Mouse (Mus musculus) left cerebral cortex, postnatal 14 days (tissue): ENCODE measurements around the gene Olfr1375. TPM values are rescaled to one million over a fixed set of nuclear protein-coding genes. Genes with fewer than 3 reads are reported as not detected.
"Not testable (repeated sequence)": the region's sequence is repeated elsewhere in the genome, so short reads cannot be mapped to it uniquely, and the experiment has no call there.

Experiments used
- DNase-seq, 2 experiments: peaks; one replicate each; pipeline ENCODE4 v3.0.0; 2021 to 2022; ENCODE audit warnings: low spot score in 2 of 2, mixed read lengths in 1 of 2
- intact Hi-C: fragments of 180-260 bp; cut with DNase I; formaldehyde crosslinking; loops from one replicate; pipeline ENCODE4 v1.15.1; 2025
- long read RNA-seq, 2 experiments: library from polyadenylated mRNA; stranded (forward); transcript quantifications; one replicate each; pipeline ENCODE4 v2.0.0; 2021
- total RNA-seq, 2 experiments: library from RNA; stranded (reverse); gene quantifications; 2 replicates each; pipeline ENCODE4 v1.2.3; 2021

Olfr1375 gene
- total RNA-seq: not detected
- long read RNA-seq, experiment 1: 0 reads
- long read RNA-seq, experiment 2: 0 reads

DNA sequence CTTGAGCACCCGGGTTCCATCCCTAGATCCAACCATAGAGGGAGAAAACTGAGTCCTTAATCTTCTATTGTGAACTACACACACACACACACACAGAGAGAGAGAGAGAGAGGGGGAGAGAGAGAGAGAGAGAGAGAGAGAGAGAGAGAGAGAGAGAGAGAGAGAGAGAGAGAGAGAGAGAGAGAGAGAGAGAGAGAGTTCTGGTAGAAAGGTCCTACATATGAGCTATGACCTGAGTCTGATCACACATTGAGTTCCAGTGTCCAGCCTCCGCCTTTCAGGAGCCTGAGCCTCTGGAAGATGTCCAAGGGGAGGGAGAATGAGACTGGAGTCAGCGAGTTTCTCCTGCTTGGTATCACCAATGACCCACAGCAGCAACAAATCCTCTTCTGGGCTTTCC is at the start of gene Olfr1375:
Gene Olfr1375 (plus strand): TSS at position 301 of the 400 bp plus-strand sequence.
- DNase-seq, intact Hi-C loops: not testable (repeated sequence)

DNA sequence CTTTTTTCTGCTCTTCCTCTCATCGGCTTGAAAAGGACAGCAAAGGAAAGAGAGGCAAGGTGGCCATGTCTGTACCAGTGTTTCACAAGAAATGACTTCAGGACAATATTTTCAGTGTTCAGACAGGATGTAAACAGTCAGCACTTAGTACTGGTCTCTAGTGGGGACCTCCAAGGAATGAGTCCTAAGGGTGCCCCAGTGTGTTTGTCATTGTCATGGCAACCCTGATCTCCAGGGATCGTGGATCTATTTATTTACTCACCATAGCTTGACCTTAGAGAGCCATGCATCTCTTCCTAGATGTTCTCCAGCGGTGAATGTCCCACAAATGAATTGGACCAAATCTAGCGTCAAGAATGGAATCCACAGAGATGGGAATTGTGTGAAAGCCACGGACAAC is 44.6 kb upstream of the Olfr1375 start, which contains the start of gene Olfr51:
Gene Olfr51 (plus strand): TSS at position 301 of the 400 bp plus-strand sequence.
- intact Hi-C loops: no loop called here
- no peak for DNase-seq

DNA sequence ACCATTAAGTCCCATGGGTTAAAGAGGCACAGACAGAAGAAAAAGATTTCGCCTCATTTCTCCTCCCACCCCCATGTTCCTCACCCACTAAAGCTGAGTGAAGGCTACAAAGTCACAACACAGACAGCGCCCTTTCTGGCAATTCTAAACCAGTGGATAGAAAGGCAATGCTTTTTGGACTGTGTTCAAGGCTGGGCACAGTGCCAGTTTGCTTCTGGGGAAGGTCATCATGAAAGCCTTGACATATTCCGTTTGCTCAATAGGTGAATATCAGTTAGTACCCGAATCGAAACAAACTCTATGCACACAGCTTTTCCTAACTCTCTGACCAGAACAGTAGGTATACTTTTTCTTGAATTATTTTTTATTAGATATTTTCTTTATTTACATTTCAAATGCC is 36.1 kb upstream of the Olfr1375 start:
- intact Hi-C loops: no loop called here
- no peak for DNase-seq

DNA sequence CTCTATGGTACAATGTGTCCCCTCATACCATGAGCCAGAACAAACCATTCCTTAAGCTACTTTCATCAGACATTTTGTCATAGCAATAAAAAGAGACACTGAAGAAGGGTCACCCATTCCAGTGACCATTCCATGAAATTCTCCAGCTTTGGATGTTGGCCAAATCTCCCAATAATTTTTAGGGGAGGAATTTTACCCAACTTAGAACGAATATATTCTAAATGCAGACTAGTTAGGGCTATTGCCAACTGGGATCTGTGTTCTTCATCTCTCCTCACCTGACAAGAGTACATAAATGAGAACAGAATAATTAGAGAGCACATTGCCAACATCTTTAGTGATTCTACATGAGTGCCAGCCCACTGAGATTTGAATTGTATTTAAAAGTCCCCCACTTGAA is 34.0 kb upstream of the Olfr1375 start, which contains the start of gene Olfr54:
Gene Olfr54 (plus strand): TSS at position 301 of the 400 bp plus-strand sequence.
- DNase-seq: no peak
- intact Hi-C loops: no loop called here

DNA sequence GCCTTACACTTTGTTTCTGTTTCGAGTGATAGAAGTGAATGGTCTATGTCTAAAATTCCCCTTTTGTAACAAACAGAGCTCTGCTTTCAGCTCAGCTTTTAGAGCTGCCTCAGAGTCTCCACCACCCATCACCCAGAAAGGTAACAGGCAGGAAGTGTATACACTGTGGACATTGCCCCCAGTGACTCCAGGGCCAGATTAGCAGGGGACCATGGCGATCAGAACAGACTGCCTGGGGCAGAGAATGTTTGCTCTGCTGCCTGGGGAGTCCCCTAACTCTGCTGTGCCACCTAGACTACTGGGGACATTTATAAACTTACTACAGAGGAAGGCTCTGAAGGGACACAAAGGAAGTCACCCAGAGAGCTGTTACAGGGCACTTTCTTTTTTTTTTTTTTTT is 31.6 kb upstream of the Olfr1375 start:
- intact Hi-C loops: no loop called here
- no peak for DNase-seq

DNA sequence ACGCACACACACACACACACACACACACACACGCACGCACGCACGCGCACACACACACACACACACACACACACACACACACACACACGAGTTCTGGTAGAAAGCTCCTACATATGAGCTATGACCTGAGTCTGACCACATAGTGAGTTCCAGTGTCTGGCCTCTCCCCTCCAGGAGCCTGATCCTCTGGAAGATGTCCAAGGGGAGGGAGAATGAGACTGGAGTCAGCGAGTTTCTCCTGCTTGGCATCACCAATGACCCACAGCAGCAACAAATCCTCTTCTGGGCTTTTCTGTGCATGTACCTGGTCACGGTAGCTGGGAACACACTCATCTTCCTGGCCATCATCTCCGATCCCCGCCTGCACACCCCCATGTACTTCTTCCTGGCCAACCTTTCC is 21.1 kb upstream of the Olfr1375 start:
- intact Hi-C loops, DNase-seq: not testable (repeated sequence)

DNA sequence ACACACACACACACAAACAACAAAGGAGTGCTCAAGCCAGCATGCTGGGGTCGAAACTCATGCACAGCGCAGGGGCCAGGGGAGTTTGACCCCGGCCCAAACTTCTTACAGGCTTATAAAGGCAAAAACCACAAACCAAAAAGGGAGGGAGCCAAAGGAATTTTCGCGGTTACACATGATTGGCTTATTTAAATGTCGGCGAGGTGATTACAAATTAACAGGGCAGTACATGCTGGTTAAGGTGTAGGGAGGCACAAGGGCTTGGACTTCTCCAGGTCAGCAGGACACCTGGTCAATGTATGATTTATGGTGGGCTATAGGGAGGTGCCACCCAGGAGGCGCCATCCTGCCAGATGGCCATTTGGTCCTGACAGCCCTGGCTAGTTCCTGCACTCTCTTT is 18.5 kb upstream of the Olfr1375 start:
- intact Hi-C loops, DNase-seq: not testable (repeated sequence)

DNA sequence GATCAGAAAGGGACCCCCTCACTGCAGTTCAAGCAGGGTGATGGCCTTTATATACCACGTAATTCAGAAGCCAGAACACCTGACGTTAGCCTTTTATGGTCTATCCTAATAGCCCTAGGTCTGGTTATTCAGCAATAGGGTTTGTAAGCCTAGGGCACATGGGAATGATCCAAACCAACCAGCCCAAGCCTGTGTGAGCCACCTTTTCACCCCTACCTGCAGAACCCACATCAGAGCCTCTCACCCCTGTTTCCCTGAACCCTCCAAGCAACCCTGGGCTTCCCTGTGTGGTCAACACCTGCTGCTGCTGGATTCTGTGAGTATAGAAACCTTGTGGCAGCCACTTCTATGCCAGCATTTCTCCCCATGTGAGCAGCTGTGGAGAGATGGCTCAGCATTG is 17.7 kb upstream of the Olfr1375 start:
- intact Hi-C loops: loop anchor here (5.0 kb wide), 1 partner anchor 88 kb away; the partner anchor contains the start of gene 4933414I15Rik
- no peak for DNase-seq

DNA sequence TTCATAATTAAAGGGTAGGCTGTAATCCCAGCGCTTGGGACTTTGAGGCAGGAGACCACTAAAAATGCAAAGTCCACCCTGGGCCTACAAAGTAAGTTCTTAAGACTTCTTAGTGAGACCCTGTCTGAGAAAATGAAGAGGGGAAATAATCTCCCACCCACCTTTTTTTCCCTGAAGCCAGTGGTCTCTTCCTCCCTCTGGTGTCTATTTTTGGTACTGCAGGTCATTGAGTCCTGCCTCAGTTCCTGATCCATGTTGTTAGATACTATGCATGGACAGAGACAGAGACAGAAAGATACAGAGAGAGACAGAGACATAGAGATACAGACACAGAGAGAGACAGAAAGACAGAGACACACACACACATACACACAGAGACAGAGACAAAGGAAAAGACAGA is 15.1 kb upstream of the Olfr1375 start:
- intact Hi-C loops: loop anchor here (5.0 kb wide), 1 partner anchor 91 kb away; the partner anchor contains the start of gene 4933414I15Rik
- peak in 1 of 2 experiments; percentile 21 for DNase-seq

DNA sequence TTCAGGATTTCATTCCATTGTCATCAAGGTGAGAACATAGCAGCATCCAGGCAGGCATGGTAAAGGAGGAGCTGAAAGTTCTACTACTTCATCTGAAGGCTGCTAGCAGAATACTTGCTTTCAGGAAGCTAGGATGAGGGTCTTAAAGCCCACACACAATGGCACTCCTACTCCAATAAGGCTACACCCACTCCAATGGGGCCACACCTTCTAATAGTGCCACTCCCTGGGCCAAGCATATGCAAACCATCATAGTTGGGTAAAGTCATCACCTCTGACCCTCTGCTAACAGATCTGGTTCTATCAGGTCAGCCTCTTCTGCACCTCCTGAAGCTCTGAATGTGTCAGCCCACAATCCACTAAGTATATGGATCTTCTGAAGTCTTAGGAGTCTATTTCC is 13.8 kb upstream of the Olfr1375 start:
- DNase-seq: not testable (repeated sequence)
- intact Hi-C loops: loop anchor here (5.0 kb wide), 1 partner anchor 92 kb away; the partner anchor contains the start of gene 4933414I15Rik

DNA sequence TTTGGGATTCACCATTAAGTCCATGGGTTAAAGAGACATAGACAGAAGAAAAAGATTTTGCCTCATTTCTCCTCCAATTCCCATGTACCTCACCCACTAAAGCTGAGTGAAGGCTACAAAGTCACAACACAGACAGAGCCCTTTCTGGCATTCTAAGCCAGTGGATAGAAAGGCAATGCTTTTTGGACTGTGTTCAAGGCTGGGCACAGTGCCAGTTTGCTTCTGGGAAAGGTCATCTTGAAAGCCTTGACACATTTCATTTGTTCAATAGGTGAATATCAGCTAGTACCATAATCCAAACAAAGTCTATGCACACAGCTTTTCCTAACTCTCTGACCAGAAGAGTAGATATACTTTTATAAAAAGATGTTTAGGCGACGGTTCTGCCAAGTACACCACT is 12.0 kb upstream of the Olfr1375 start:
- intact Hi-C loops: no loop called here
- DNase-seq: no peak

DNA sequence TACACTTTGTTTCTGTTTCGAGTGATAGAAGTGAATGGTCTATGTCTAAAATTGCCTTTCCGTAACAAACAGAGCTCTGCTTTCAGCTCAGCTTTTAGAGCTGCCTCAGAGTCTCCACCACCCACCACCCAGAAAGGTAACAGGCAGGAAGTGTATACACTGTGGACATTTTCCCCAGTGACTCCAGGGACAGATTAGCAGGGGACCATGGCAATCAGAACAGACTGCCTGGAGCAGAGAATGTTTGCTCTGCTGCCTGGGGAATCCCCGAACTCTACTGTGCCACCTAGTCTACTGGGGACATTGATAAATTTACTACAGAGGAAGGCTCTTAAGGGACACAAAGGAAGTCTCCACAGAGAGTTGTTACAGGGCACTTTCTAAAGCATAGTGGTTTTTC is 3.1 kb upstream of the Olfr1375 start:
- DNase-seq: not testable (repeated sequence)
- intact Hi-C loops: loop anchor here (2.0 kb wide), 1 partner anchor 110 kb away; no protein-coding TSS in a partner anchor

DNA sequence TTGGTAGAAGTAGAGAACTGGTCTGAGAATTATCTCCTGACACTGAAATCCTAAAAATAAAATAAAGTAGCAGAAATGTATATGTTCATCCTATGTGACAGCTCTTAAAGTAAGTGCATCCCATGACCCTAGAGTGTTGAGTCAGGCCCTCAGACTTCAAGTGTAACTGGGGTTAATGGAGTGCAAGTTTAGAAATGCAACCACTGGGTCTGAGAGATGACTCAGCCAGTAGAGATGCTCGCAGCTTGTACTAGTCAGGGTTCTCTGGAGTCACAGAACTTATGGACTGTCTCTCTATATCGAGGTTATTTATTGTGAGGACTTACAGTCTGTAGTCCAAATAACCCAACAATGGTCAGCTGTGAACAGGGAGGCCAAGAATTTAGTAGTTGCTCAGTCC is 3.8 kb downstream of the Olfr1375 start:
- intact Hi-C loops: loop anchor here (10.0 kb wide), 1 partner anchor 217 kb away; no protein-coding TSS in a partner anchor
- no peak for DNase-seq

DNA sequence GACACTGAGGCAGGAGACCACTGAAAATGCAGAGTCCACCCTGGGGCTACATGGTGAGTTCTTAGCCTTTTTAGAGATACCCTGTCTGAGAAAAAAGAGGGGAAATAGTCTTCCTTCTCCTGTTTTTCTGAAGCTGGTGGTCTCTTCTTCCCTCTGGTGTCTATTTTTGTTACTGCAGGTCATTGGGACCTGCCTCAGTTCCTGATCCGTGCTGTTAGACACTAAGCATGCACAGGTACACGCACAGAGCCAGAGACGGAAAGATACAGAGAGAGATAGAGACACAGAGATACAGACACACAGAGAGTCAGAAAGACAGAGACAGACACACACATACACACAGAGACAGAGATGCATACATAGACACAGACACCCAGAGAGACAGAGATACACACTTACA is 5.3 kb downstream of the Olfr1375 start:
- peak; percentile 21 to 35 for DNase-seq
- intact Hi-C loops: loop anchor here (10.0 kb wide), 1 partner anchor 218 kb away; no protein-coding TSS in a partner anchor

DNA sequence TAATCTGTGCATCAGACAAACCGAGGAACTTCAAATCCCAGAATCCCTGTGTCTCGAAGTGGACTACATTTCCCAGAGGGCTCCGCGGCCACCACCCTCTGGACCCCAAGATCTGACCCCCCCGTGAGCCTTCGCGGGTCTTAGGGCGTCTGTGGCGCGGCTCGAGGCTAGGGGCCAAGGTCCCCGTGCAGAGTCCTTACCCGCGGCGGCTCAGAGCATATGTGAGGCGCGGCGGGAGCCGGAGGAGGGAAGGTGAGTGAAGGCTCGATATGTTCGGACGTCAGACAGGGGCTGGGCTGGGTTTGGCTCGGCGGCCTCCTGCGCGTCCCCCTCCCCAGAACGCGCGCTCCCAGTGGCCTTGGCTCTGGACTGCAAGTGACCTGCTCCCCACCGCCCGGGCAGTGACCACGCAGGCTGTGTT is 11.3 kb downstream of the Olfr1375 start, which contains the start of gene Zfp354a:
Gene Zfp354a (plus strand): TSS at position 107 of the 421 bp plus-strand sequence.
- DNase-seq: peak; percentile 54 to 74
- intact Hi-C loops: loop anchor here (2.0 to 10.0 kb wide), 2 partner anchors 204 to 224 kb away; partner anchors contain the start of gene BC049762

DNA sequence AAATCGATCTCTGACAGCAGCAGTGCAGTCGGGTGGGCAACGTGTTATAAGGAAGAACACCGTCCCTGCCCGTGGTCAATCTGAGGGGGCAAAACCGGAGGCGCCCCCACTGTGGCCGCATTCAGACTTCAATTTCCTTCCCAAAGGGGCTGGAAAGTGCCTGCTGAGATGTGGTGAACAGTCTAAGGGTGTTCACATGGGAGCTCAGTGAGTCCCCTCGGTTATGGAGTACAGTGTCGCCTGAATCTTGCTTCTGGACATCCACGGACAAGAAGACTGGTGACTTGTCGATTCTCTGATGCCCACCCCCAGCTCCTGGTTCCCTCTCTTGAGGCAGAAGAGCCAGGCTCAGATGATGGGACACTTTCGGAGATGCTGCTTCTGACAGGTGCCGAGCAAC is 11.7 kb downstream of the Olfr1375 start:
- DNase-seq: no peak
- intact Hi-C loops: loop anchor here (2.0 to 10.0 kb wide), 2 partner anchors 203 to 225 kb away; partner anchors contain the start of gene BC049762

DNA sequence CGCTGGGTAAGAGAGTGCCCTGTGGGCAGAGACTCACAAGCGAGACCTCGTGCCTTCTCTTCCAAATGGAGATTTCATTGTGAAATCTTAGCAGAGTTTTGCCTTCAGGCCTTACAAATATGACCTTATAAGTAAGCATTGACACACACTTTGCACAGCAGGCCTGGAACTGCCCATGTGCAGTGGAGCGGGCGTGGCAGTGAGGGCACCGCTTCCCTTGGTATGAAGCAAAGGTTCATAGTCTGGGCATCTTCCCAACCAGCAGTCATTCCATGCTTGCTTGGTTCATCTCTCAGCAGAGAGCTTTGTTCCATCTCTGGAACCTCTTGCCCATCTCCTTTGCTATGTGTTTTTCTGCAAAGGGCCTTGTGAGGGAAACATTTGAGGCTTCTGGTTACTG is 13.1 kb downstream of the Olfr1375 start:
- DNase-seq: no peak
- intact Hi-C loops: no loop called here

DNA sequence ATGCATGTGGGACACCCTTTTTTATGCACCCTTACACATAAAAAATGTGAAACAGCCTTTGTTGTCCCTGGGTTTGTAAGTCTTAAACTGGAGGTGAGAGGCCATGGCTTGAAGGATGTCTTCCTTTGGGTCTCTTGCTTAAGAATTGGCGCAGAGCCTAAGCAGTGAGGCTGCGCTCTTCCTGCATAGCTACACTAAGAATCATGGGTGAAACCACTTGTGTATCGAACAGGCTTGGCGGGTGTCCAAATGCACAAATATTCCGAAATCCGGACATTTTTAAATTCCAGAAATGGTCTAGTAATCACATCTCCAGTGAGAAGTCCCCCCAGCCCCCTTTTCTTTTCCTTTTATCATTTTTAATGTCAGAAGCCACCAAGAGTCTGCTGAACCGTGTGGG is 15.4 kb downstream of the Olfr1375 start:
- DNase-seq: no peak
- intact Hi-C loops: no loop called here

DNA sequence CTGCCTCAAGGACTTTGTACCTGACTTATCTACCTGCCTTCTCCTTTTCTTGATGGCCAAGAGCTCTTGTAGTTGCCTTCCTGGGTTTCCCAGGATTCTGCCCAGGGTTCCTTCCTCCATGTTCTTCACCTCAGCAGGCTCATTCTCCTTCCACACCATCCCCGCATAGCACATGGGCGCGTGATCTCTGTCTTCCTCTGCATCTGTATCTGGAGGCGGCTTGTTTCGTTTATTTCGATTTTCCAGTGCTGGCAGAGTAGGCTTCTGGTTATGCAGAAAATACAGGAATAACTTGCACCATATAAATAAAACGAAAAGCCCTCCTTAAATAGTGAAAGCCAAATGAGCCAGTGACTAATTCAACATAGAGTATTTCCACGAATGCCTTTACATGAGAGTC is 15.9 kb downstream of the Olfr1375 start:
- peak; percentile 19 to 28 for DNase-seq
- intact Hi-C loops: no loop called here

DNA sequence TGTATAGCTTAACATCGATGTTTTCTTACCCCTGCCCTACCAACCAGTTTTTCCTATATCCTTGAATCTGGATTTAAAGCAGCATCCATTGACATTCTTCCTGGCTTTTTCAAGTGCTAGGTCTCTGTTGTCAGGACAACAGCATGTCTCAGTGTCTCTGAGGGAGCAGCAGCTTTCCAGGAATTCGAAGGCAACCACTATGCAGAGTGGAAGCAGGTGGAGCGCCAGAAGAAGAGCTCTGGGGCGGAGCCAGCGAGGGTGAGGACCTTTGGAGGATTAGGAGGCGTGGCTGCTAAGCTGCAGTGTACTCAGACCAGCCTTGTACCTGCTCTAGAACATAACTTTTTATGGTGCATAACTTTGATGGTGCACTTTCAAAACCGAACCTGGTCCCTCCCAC is 36.6 kb downstream of the Olfr1375 start:
- DNase-seq: peak; percentile 15 to 33
- intact Hi-C loops: no loop called here

DNA sequence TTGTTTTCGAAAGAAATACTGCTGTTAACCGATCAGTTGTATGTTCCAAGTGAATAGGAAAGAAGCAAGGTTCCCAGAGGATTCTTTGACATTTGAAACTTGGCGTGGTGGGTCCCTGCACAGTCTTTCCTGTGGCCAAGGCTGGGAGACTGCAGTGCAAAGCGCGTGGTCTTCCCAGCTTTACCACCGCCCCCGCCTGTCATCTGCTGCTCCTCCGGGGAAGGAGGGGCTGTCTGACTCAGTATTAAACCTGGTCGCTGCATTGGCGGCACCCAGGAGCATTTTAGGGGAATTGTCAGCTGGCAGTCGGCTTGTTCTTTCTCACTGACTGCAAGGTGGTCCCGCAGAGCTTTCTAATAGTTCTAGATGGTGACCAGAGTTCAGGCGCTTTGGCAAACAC is 37.4 kb downstream of the Olfr1375 start:
- peak; percentile 19 to 34 for DNase-seq
- intact Hi-C loops: no loop called here
